Mouse (Mus musculus) C2C12 (cell line): ENCODE measurements around the gene Samd8.

ENCODE experiments used
- CEBPB ChIP-seq: IDR thresholded peaks from one replicate; pipeline ENCODE4 v1.6.1; 2011; ENCODE audit warnings: low read depth, mild to moderate bottlenecking, control low read depth, moderate library complexity
- CTCF ChIP-seq: IDR thresholded peaks from one replicate; pipeline ENCODE4 v1.5.1; 2011; ENCODE audit not compliant: control insufficient read depth, insufficient read depth, insufficient read length
- FOSL1 ChIP-seq: IDR thresholded peaks from one replicate; pipeline ENCODE4 v1.8.0; 2011; ENCODE audit warnings: mild to moderate bottlenecking, low read length; ENCODE audit not compliant: poor library complexity, insufficient read depth, severe bottlenecking
- MAX ChIP-seq: IDR thresholded peaks from one replicate; pipeline ENCODE4 v1.6.1; 2011; ENCODE audit warnings: mild to moderate bottlenecking, control low read depth
- MYOD1 ChIP-seq: IDR thresholded peaks from one replicate; pipeline ENCODE4 v1.6.1; 2011; ENCODE audit warnings: low read depth; ENCODE audit not compliant: control insufficient read depth, insufficient read length
- MYOG ChIP-seq: IDR thresholded peaks from one replicate; pipeline ENCODE4 v1.6.1; 2011; ENCODE audit not compliant: control insufficient read depth, insufficient read length; ENCODE audit errors: extremely low read depth
- USF1 ChIP-seq: IDR thresholded peaks from one replicate; pipeline ENCODE4 v1.6.1; 2011; ENCODE audit warnings: low read depth, mild to moderate bottlenecking, control low read depth, moderate library complexity

- no peak for TF ChIP-seq MYOG
- TF ChIP-seq CTCF = no peak
- TF ChIP-seq MAX = no peak
- no peak for TF ChIP-seq USF1
- TF ChIP-seq CEBPB = no peak
- no peak for TF ChIP-seq MYOD1
- no peak for TF ChIP-seq FOSL1
These were observed 51.3 kb downstream of the Samd8 start for GRCm38 (mm10) chr14:21801624-21802023.
